Mouse (Mus musculus) thymus, adult 2 months (tissue): ENCODE measurements around the gene Rap1b. TPM values are rescaled to one million over a fixed set of nuclear protein-coding genes. Genes with fewer than 3 reads are reported as not detected.

Experiments used
- DNase-seq: peaks from one replicate; pipeline ENCODE4 v3.0.0; 2021
- H3K27ac ChIP-seq: fragments of 200-500 bp; 2 replicates; pipeline ENCODE4 v1.5.1; 2012; ENCODE audit warnings: low read length, control low read depth; ENCODE audit not compliant: control insufficient read depth, insufficient read depth
- H3K27me3 ChIP-seq: fragments of 200-500 bp; 2 replicates; pipeline ENCODE4 v1.6.1; 2012; ENCODE audit warnings: mild to moderate bottlenecking, low read length, moderate library complexity, mixed read lengths; ENCODE audit not compliant: control insufficient read depth, insufficient read depth
- H3K36me3 ChIP-seq: fragments of 200-500 bp; 2 replicates; pipeline ENCODE4 v1.6.1; 2012; ENCODE audit warnings: mild to moderate bottlenecking, low read length, moderate library complexity; ENCODE audit not compliant: control insufficient read depth, insufficient read depth
- H3K4me1 ChIP-seq: fragments of 200-500 bp; replicated peaks from 2 replicates; pipeline ENCODE4 v1.6.1; 2012; ENCODE audit warnings: low read length; ENCODE audit not compliant: control insufficient read depth, insufficient read depth
- H3K4me3 ChIP-seq: fragments of 200-500 bp; 2 replicates; pipeline ENCODE4 v1.5.1; 2012; ENCODE audit warnings: mild to moderate bottlenecking, low read length, control low read depth, moderate library complexity; ENCODE audit not compliant: control insufficient read depth, insufficient read depth
- CTCF ChIP-seq: fragments of 200-500 bp; IDR thresholded peaks from 2 replicates; pipeline ENCODE4 v1.5.1; 2012; ENCODE audit warnings: mild to moderate bottlenecking, control low read depth, low read length, moderate library complexity, borderline replicate concordance; ENCODE audit not compliant: control insufficient read depth, poor library complexity, insufficient read depth; ENCODE audit errors: extremely low read depth
- POLR2A ChIP-seq: fragments of 200-500 bp; IDR thresholded peaks from 2 replicates; pipeline ENCODE4 v1.6.1; 2012; ENCODE audit warnings: mild to moderate bottlenecking, low read length, control low read depth, moderate library complexity; ENCODE audit not compliant: control insufficient read depth, poor library complexity, insufficient read depth; ENCODE audit errors: extremely low read depth
- WGBS: fragments of 180-500 bp; shearing (Covaris S2); methylation state at CpG from one replicate; pipeline ENCODE4 v1.1.7; 2018; 5-methylcytosine and 5-hydroxymethylcytosine counted together
- polyA plus RNA-seq: library from polyadenylated mRNA; depleted of rRNA; stranded (reverse); fragments of >200 nt; gene quantifications from 2 replicates; pipeline ENCODE4 v1.2.3, GENCODE M21; 2012

The Rap1b gene
- polyA plus RNA-seq, 1 experiment = 60.9 TPM

GRCm38 (mm10) chr10:117828536-117828935 lies 17.3 kb downstream of the Rap1b start:
- no peak overlapping the region for H3K27ac ChIP-seq
- peaks cover 13% of the 10 kb centered on the region for H3K4me1 ChIP-seq
- no peak overlapping the region for H3K4me3 ChIP-seq
- TF ChIP-seq POLR2A (no peak), CTCF (no peak)
- H3K36me3 ChIP-seq = peaks cover 14% of the 10 kb centered on the region
- DNase-seq = no peak
- H3K27me3 ChIP-seq = no peaks in the 10 kb centered on the region
- 90% methylated on average over 4 of the region's 4 CpGs for WGBS

GRCm38 (mm10) chr10:117824647-117825046 lies 21.2 kb downstream of the Rap1b start:
- no peak for DNase-seq
- 91% methylated on average over 4 of the region's 4 CpGs for WGBS
- no peak for TF ChIP-seq CTCF
- TF ChIP-seq POLR2A = no peak
- Histone ChIP-seq H3K4me1 (peaks cover 8% of the 10 kb centered on the region), H3K4me3 (no peak overlapping the region), H3K27ac (no peak overlapping the region), H3K36me3 (peaks cover 43% of the 10 kb centered on the region), H3K27me3 (no peaks in the 10 kb centered on the region)

- Histone ChIP-seq H3K4me1 (peaks cover 5% of the 10 kb centered on the region), H3K4me3 (no peak overlapping the region), H3K36me3 (peaks cover 48% of the 10 kb centered on the region), H3K27ac (no peak overlapping the region), H3K27me3 (no peaks in the 10 kb centered on the region)
- no peak for DNase-seq
- WGBS = 87% methylated on average over 4 of the region's 4 CpGs
- TF ChIP-seq POLR2A (no peak), CTCF (no peak)
These were observed 21.7 kb downstream of the Rap1b start for GRCm38 (mm10) chr10:117824139-117824538.

GRCm38 (mm10) chr10:117823321-117823720 lies 22.5 kb downstream of the Rap1b start:
- no peak for TF ChIP-seq CTCF
- TF ChIP-seq POLR2A = no peak
- Histone ChIP-seq H3K4me3 (no peak overlapping the region), H3K4me1 (peaks cover 3% of the 10 kb centered on the region; the same call in 1 of the 2 replicates), H3K27me3 (no peaks in the 10 kb centered on the region), H3K27ac (no peak overlapping the region), H3K36me3 (peaks cover 56% of the 10 kb centered on the region)
- 92% methylated on average over 6 of the region's 6 CpGs for WGBS
- DNase-seq = no peak

GRCm38 (mm10) chr10:117818600-117818999 lies 27.2 kb downstream of the Rap1b start:
- TF ChIP-seq POLR2A (no peak), CTCF (no peak)
- no peak for DNase-seq
- WGBS = 93% methylated on average over 6 of the region's 6 CpGs
- Histone ChIP-seq H3K36me3 (peaks cover 82% of the 10 kb centered on the region), H3K4me1 (no peaks in the 10 kb centered on the region), H3K27me3 (no peaks in the 10 kb centered on the region), H3K4me3 (no peak overlapping the region), H3K27ac (no peak overlapping the region)

- WGBS = 98% methylated on average over 6 of the region's 6 CpGs
- no peak for DNase-seq
- Histone ChIP-seq H3K4me1 (no peaks in the 10 kb centered on the region), H3K36me3 (peaks cover 80% of the 10 kb centered on the region), H3K4me3 (no peak overlapping the region), H3K27ac (no peak overlapping the region), H3K27me3 (no peaks in the 10 kb centered on the region)
- no peak for TF ChIP-seq CTCF
- no peak for TF ChIP-seq POLR2A
These were observed 29.1 kb downstream of the Rap1b start for GRCm38 (mm10) chr10:117816721-117817120.

GRCm38 (mm10) chr10:117812501-117812900 lies 33.3 kb downstream of the Rap1b start:
- no peak overlapping the region for H3K4me3 ChIP-seq
- peaks cover 5% of the 10 kb centered on the region; the same call in 1 of the 2 replicates for H3K4me1 ChIP-seq
- no peak overlapping the region for H3K27ac ChIP-seq
- H3K27me3 ChIP-seq = no peaks in the 10 kb centered on the region
- WGBS = 90% methylated on average over 2 of the region's 2 CpGs
- peaks cover 43% of the 10 kb centered on the region for H3K36me3 ChIP-seq
- TF ChIP-seq POLR2A (no peak), CTCF (no peak)
- no peak for DNase-seq

- H3K36me3 ChIP-seq = peaks cover 33% of the 10 kb centered on the region
- H3K27me3 ChIP-seq = no peaks in the 10 kb centered on the region
- 97% methylated on average over 8 of the region's 8 CpGs for WGBS
- H3K27ac ChIP-seq = no peak overlapping the region
- DNase-seq = no peak
- H3K4me3 ChIP-seq = no peak overlapping the region
- H3K4me1 ChIP-seq = peaks cover 8% of the 10 kb centered on the region; the same call in 1 of the 2 replicates
- TF ChIP-seq POLR2A = no peak
- TF ChIP-seq CTCF = no peak
These were observed 34.3 kb downstream of the Rap1b start for GRCm38 (mm10) chr10:117811555-117811954.
